Comparison of ENCODE assay signal across 11 mouse cellular contexts in genomic region chr7:29432947-29433553, GRCm38 (mm10).
A peak's percentile ranks its signal among the peaks of the same experiment; 100 is the strongest.
DNase-seq lines count a peak whose midpoint lies in the region; ATAC-seq and TF ChIP-seq lines count a peak whose summit lies in the region.
"Had no signal": no experiment of that assay in that cellular context is flagged by ENCODE, and none has a peak within 500 bp of the region (broad histone marks: within the 10 kb centered on the region; RNA-seq: fewer than 3 reads in every experiment).

No protein-coding gene starts in this region.

- H3K4me1 ChIP-seq in heart, embryonic 12.5 days (replicated peaks), result peaks cover 29% of the 10 kb centered on the region
- H3K4me1 ChIP-seq in midbrain, embryonic 10.5 days, result peaks cover 67% of the 10 kb centered on the region
- H3K4me1 ChIP-seq in midbrain, embryonic 16.5 days (ENCODE audit: control insufficient read depth, insufficient read depth, low read length), result peaks cover 20% of the 10 kb centered on the region
- H3K4me1 ChIP-seq in heart, postnatal 0 days (ENCODE audit: control insufficient read depth, insufficient read depth), result peaks cover 7% of the 10 kb centered on the region; the same call in 1 of the 2 replicates
- H3K4me1 ChIP-seq in stomach, embryonic 16.5 days (ENCODE audit: control insufficient read depth, insufficient read depth, low read length), result peaks cover 42% of the 10 kb centered on the region; the same call in 1 of the 2 replicates

- 66% methylated on average over 11 of the region's 11 CpGs for WGBS in heart, embryonic 12.5 days
- WGBS in midbrain, embryonic 10.5 days, result 51% methylated on average over 11 of the region's 11 CpGs
- WGBS in midbrain, embryonic 16.5 days, result 37% methylated on average over 11 of the region's 11 CpGs
- 57% methylated on average over 11 of the region's 11 CpGs for WGBS in heart, postnatal 0 days
- WGBS in stomach, embryonic 16.5 days, result 72% methylated on average over 11 of the region's 11 CpGs

- H3K27me3 ChIP-seq in heart, embryonic 12.5 days (replicated peaks), result peaks cover 95% of the 10 kb centered on the region
- peaks cover 66% of the 10 kb centered on the region for H3K27me3 ChIP-seq in midbrain, embryonic 10.5 days (ENCODE audit: low read depth, poor library complexity, severe bottlenecking)
- no peaks in the 10 kb centered on the region for H3K27me3 ChIP-seq in midbrain, embryonic 16.5 days (ENCODE audit: control insufficient read depth, insufficient read depth, low read depth, low read length)
- H3K27me3 ChIP-seq in heart, postnatal 0 days (ENCODE audit: control insufficient read depth, insufficient read depth, low read length), result peaks cover 83% of the 10 kb centered on the region
- H3K27me3 ChIP-seq in stomach, embryonic 16.5 days (ENCODE audit: control insufficient read depth, insufficient read depth, low read length), result no peaks in the 10 kb centered on the region
- H3K27me3 ChIP-seq: embryonic facial prominence, embryonic 15.5 days had no signal

- no peaks in the 10 kb centered on the region for H3K36me3 ChIP-seq in heart, embryonic 12.5 days
- no peaks in the 10 kb centered on the region for H3K36me3 ChIP-seq in midbrain, embryonic 10.5 days
- H3K36me3 ChIP-seq in midbrain, embryonic 16.5 days (ENCODE audit: control insufficient read depth, insufficient read depth, low read length), result no peaks in the 10 kb centered on the region
- no peaks in the 10 kb centered on the region for H3K36me3 ChIP-seq in heart, postnatal 0 days (replicated peaks; ENCODE audit: control insufficient read depth, insufficient read depth, low read length)
- H3K36me3 ChIP-seq in stomach, embryonic 16.5 days (ENCODE audit: control insufficient read depth, insufficient read depth, low read length), result no peaks in the 10 kb centered on the region
- H3K36me3 ChIP-seq: embryonic facial prominence, embryonic 15.5 days had no signal

- no peak for TF ChIP-seq EP300 in heart, postnatal 0 days (IDR thresholded peaks at IDR 0.05; ENCODE audit: low read depth)

- H3K4me3 ChIP-seq in heart, embryonic 12.5 days, result no peak overlapping the region
- peak overlapping the region; percentile 18; the same call in 1 of the 2 replicates for H3K4me3 ChIP-seq in midbrain, embryonic 10.5 days
- no peak overlapping the region for H3K4me3 ChIP-seq in midbrain, embryonic 16.5 days (ENCODE audit: low read depth, low read length)
- H3K4me3 ChIP-seq in heart, postnatal 0 days (ENCODE audit: low read depth, low read length), result no peak overlapping the region
- H3K4me3 ChIP-seq in stomach, embryonic 16.5 days (replicated peaks; ENCODE audit: low read length), result no peak overlapping the region
- H3K4me3 ChIP-seq: embryonic facial prominence, embryonic 15.5 days had no signal

- H3K9ac ChIP-seq in heart, embryonic 12.5 days, result no peak overlapping the region
- no peak overlapping the region for H3K9ac ChIP-seq in midbrain, embryonic 16.5 days (ENCODE audit: low read depth, low read length)
- no peak overlapping the region for H3K9ac ChIP-seq in heart, postnatal 0 days (replicated peaks; ENCODE audit: low read depth, low read length)
- peak overlapping the region; percentile 6; the same call in 1 of the 2 replicates for H3K9ac ChIP-seq in stomach, embryonic 16.5 days (ENCODE audit: low read length)
- H3K9ac ChIP-seq: embryonic facial prominence, embryonic 15.5 days had no signal

- H3K27ac ChIP-seq in heart, embryonic 12.5 days (ENCODE audit: poor library complexity, severe bottlenecking), result no peak overlapping the region
- peak overlapping the region; percentile 76 for H3K27ac ChIP-seq in midbrain, embryonic 10.5 days (replicated peaks)
- no peak overlapping the region for H3K27ac ChIP-seq in midbrain, embryonic 16.5 days (ENCODE audit: low read length)
- H3K27ac ChIP-seq in heart, postnatal 0 days (ENCODE audit: low read depth), result no peak overlapping the region
- no peak overlapping the region for H3K27ac ChIP-seq in stomach, embryonic 16.5 days (ENCODE audit: low read length)
- H3K27ac ChIP-seq: embryonic facial prominence, embryonic 15.5 days had no signal

- no peak for ATAC-seq in heart, embryonic 12.5 days (ENCODE audit: insufficient number of reproducible peaks, low FRiP score)
- no peak for ATAC-seq in midbrain, embryonic 16.5 days
- ATAC-seq in heart, postnatal 0 days (ENCODE audit: insufficient read depth, low read depth), result 0 out of 2 replicates have a peak, but pooled peaks have one; percentile 13
- no peak for ATAC-seq in stomach, embryonic 16.5 days (ENCODE audit: insufficient read depth, low FRiP score)

- peak; percentile 93 for DNase-seq in heart, adult 11 months
- DNase-seq in midbrain, embryonic 10.5 days (ENCODE audit: low spot score), result no peak
- DNase-seq in heart, postnatal 0 days (ENCODE audit: low spot score), result no peak
- no peak for DNase-seq in spleen, adult 18-20 months
- DNase-seq in left cerebral cortex, adult 11 months (ENCODE audit: low spot score), result no peak
- DNase-seq: kidney, adult 8-10 months; lung, adult 2 months had no signal

- no peak overlapping the region for H3K4me2 ChIP-seq in heart, embryonic 12.5 days
- H3K4me2 ChIP-seq in midbrain, embryonic 16.5 days (ENCODE audit: low read length), result no peak overlapping the region
- H3K4me2 ChIP-seq in heart, postnatal 0 days (ENCODE audit: low read depth, low read length), result no peak overlapping the region
- no peak overlapping the region for H3K4me2 ChIP-seq in stomach, embryonic 16.5 days (ENCODE audit: low read depth, low read length)
- H3K4me2 ChIP-seq: embryonic facial prominence, embryonic 15.5 days had no signal

- no peak for TF ChIP-seq CTCF in heart, postnatal 0 days (IDR thresholded peaks at IDR 0.05; ENCODE audit: low read depth)

- 0 out of 2 replicates have a peak, but pooled peaks cover 3% of the 10 kb centered on the region for H3K9me3 ChIP-seq in heart, embryonic 12.5 days (replicated peaks)
- no peaks in the 10 kb centered on the region for H3K9me3 ChIP-seq in midbrain, embryonic 10.5 days (replicated peaks)
- no peaks in the 10 kb centered on the region for H3K9me3 ChIP-seq in midbrain, embryonic 16.5 days (replicated peaks; ENCODE audit: control insufficient read depth, low read length, poor library complexity, severe bottlenecking)
- H3K9me3 ChIP-seq in heart, postnatal 0 days (replicated peaks; ENCODE audit: control insufficient read depth, low read length), result no peaks in the 10 kb centered on the region; the same call in 1 of the 2 replicates
- H3K9me3 ChIP-seq in stomach, embryonic 16.5 days (replicated peaks; ENCODE audit: control insufficient read depth, low read length), result no peaks in the 10 kb centered on the region
- H3K9me3 ChIP-seq: embryonic facial prominence, embryonic 15.5 days had no signal
